Mouse (Mus musculus) kidney, postnatal 10 days (tissue): Measurements from ENCODE around the gene Kcnip1.

Source experiments
- DNase-seq: peaks from one replicate; pipeline ENCODE4 v3.0.0; 2021; ENCODE audit warnings: mixed read lengths

Kcnip1 gene

GRCm38 (mm10) chr11:33890382-33890781, 102.6 kb downstream of the Kcnip1 start:
- DNase-seq: no peak

- DNase-seq: no peak
Observed at GRCm38 (mm10) chr11:33887660-33888059, 105.3 kb downstream of the Kcnip1 start.

- no peak for DNase-seq
Observed at GRCm38 (mm10) chr11:33885981-33886380, 107.0 kb downstream of the Kcnip1 start.

GRCm38 (mm10) chr11:33882731-33883328, 110.1 kb downstream of the Kcnip1 start:
- no peak for DNase-seq

- DNase-seq: no peak
Observed at GRCm38 (mm10) chr11:33874925-33875324, 118.0 kb downstream of the Kcnip1 start.

- DNase-seq: peak; percentile 30
Observed at GRCm38 (mm10) chr11:33873071-33873781, 119.7 kb downstream of the Kcnip1 start.

GRCm38 (mm10) chr11:33872716-33873048, 120.3 kb downstream of the Kcnip1 start:
- no peak for DNase-seq

- DNase-seq: peak; percentile 69
Observed at GRCm38 (mm10) chr11:33871998-33872715, 120.8 kb downstream of the Kcnip1 start.

- no peak for DNase-seq
Observed at GRCm38 (mm10) chr11:33870246-33870645, 122.7 kb downstream of the Kcnip1 start.

- no peak for DNase-seq
Observed at GRCm38 (mm10) chr11:33869559-33869958, 123.4 kb downstream of the Kcnip1 start.

GRCm38 (mm10) chr11:33866775-33867174, 126.2 kb downstream of the Kcnip1 start:
- DNase-seq: no peak

GRCm38 (mm10) chr11:33864245-33864644, 128.7 kb downstream of the Kcnip1 start:
- no peak for DNase-seq

- DNase-seq: no peak
Observed at GRCm38 (mm10) chr11:33861823-33862222, 131.1 kb downstream of the Kcnip1 start.

- no peak for DNase-seq
Observed at GRCm38 (mm10) chr11:33860905-33861582, 131.9 kb downstream of the Kcnip1 start.

GRCm38 (mm10) chr11:33849614-33850013, 143.3 kb downstream of the Kcnip1 start:
- peak; percentile 44 for DNase-seq

- DNase-seq: no peak
Observed at GRCm38 (mm10) chr11:33848685-33849084, 144.3 kb downstream of the Kcnip1 start.

- no peak for DNase-seq
Observed at GRCm38 (mm10) chr11:33845931-33846330, 147.0 kb downstream of the Kcnip1 start.

GRCm38 (mm10) chr11:33843294-33843864, 149.6 kb downstream of the Kcnip1 start:
- peak; percentile 14 for DNase-seq

GRCm38 (mm10) chr11:33839049-33839448, 153.9 kb downstream of the Kcnip1 start:
- DNase-seq: no peak

- no peak for DNase-seq
Observed at GRCm38 (mm10) chr11:33829774-33830173, 163.2 kb downstream of the Kcnip1 start.

GRCm38 (mm10) chr11:33827829-33828206, 165.1 kb downstream of the Kcnip1 start:
- no peak for DNase-seq

GRCm38 (mm10) chr11:33827085-33827828, 165.7 kb downstream of the Kcnip1 start:
- DNase-seq: peak; percentile 21
